Mouse (Mus musculus) lung, postnatal 0 days (tissue): ENCODE results near the gene Olfr126.

Experiments used
- CTCF ChIP-seq: IDR thresholded peaks from 2 replicates; pipeline ENCODE4 v1.5.1; 2016; ENCODE audit warnings: antibody characterized with exemption, mild to moderate bottlenecking
- EP300 ChIP-seq: IDR thresholded peaks from 2 replicates; pipeline ENCODE4 v1.6.1; 2016; ENCODE audit warnings: antibody characterized with exemption, mild to moderate bottlenecking, control low read depth

GRCm38 (mm10) chr17:37869676-37870205 lies 22.5 kb downstream of the Olfr126 start:
- TF ChIP-seq CTCF (no peak), EP300 (no peak)
